Mouse (Mus musculus): ENCODE data around the gene Acvr1c.

DNA sequence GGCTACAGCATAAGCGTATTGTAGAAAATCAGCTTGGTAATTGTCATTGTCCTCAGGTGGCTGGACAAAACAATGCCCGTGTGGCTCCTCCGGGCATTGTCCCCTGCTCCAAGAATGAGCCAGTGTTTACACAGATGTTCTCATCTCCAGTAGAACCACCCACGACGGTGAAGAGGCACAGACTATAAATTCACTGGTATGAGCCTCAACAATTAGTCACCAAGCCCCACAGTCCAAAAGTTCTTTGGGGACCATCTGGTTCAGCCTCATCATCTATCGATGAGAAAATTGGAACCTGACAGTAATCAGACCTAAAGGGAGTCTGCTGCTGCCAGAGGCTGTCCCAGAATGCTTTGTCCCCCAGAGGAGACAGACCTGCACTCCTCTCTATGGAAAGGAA is 68.4 kb downstream of the Acvr1c start:
- TF ChIP-seq CTCF (IDR thresholded peaks at IDR 0.05; ENCODE audit: low read depth) = no peak
- TF ChIP-seq EP300 (IDR thresholded peaks at IDR 0.05; ENCODE audit: low read depth) = no peak
